Comparison of ENCODE assay signal across 8 mouse cellular contexts in genomic region chr5:108065465-108066411, GRCm38 (mm10). TPM values are rescaled to one million over a fixed set of nuclear protein-coding genes. Genes with fewer than 3 reads are reported as not detected.
DNase-seq lines count a peak whose midpoint lies in the region; ATAC-seq lines count a peak whose summit lies in the region.

Gene Mtf2, plus strand, starts transcription at chr5:108065674.

- H3K36me3 ChIP-seq in heart, embryonic 14.5 days (ENCODE audit: control insufficient read depth, insufficient read depth, low read length), result peaks cover 23% of the 10 kb centered on the region
- peaks cover 25% of the 10 kb centered on the region for H3K36me3 ChIP-seq in liver, embryonic 13.5 days
- H3K36me3 ChIP-seq in stomach, embryonic 16.5 days (ENCODE audit: control insufficient read depth, insufficient read depth, low read length), result peaks cover 11% of the 10 kb centered on the region

- peak within 1 kb of the TSS; percentile 92 for H3K4me2 ChIP-seq in heart, embryonic 14.5 days (ENCODE audit: low read length)
- H3K4me2 ChIP-seq in liver, embryonic 13.5 days, result peak within 1 kb of the TSS; percentile 87
- H3K4me2 ChIP-seq in stomach, embryonic 16.5 days (ENCODE audit: low read depth, low read length), result peak within 1 kb of the TSS; percentile 75

- no peaks in the 10 kb centered on the region for H3K9me3 ChIP-seq in heart, embryonic 14.5 days (ENCODE audit: control insufficient read depth, low read length)
- H3K9me3 ChIP-seq in liver, embryonic 13.5 days (replicated peaks), result no peaks in the 10 kb centered on the region
- no peaks in the 10 kb centered on the region for H3K9me3 ChIP-seq in stomach, embryonic 16.5 days (replicated peaks; ENCODE audit: control insufficient read depth, low read length)

- peak within 1 kb of the TSS; percentile 97 for H3K9ac ChIP-seq in heart, embryonic 14.5 days (ENCODE audit: low read length)
- peak within 1 kb of the TSS; percentile 91 for H3K9ac ChIP-seq in liver, embryonic 13.5 days
- H3K9ac ChIP-seq in stomach, embryonic 16.5 days (ENCODE audit: low read length), result peak within 1 kb of the TSS; percentile 99

- H3K4me3 ChIP-seq in heart, embryonic 14.5 days (ENCODE audit: control insufficient read depth in 1 of 2, insufficient read depth in 1 of 2, low read depth in 1 of 2, low read length in 2 of 2), result peak within 1 kb of the TSS; percentile 84 to 94
- H3K4me3 ChIP-seq in liver, embryonic 13.5 days (replicated peaks), result peak within 1 kb of the TSS; percentile 77
- peak within 1 kb of the TSS; percentile 99 for H3K4me3 ChIP-seq in stomach, embryonic 16.5 days (replicated peaks; ENCODE audit: low read length)

- no peaks in the 10 kb centered on the region for H3K27me3 ChIP-seq in heart, embryonic 14.5 days (ENCODE audit: control insufficient read depth, insufficient read depth, low read length)
- no peaks in the 10 kb centered on the region for H3K27me3 ChIP-seq in liver, embryonic 13.5 days
- no peaks in the 10 kb centered on the region for H3K27me3 ChIP-seq in stomach, embryonic 16.5 days (ENCODE audit: control insufficient read depth, insufficient read depth, low read length)

- ATAC-seq in CD4-positive, CD25-positive, alpha-beta regulatory T cell, adult 4 months, result peak; percentile 93
- ATAC-seq in heart, embryonic 14.5 days (ENCODE audit: insufficient number of reproducible peaks, insufficient read depth, low FRiP score, low read depth), result peak; percentile 95
- peak; percentile 95 for ATAC-seq in liver, embryonic 13.5 days (ENCODE audit: low read depth)
- peak; percentile 97 for ATAC-seq in stomach, embryonic 16.5 days (ENCODE audit: insufficient read depth, low FRiP score)

- peak; percentile 88 for DNase-seq in c-Kit-negative CD71-positive TER-119-positive erythroid progenitor cells, embryonic 14.5 days (ENCODE audit: low read depth, low spot score)
- DNase-seq in fibroblast of lung, adult 2 months (ENCODE audit: low read depth), result peak; percentile 77
- DNase-seq in kidney, postnatal 14 days, result peak; percentile 98
- peak; percentile 94 for DNase-seq in liver, embryonic 13.5 days
- peak; percentile 97 for DNase-seq in neural tube, embryonic 10.5 days (ENCODE audit: extremely low spot score, low spot score)

- H3K27ac ChIP-seq in heart, embryonic 14.5 days (replicated peaks in 1 of 2; ENCODE audit: control insufficient read depth in 1 of 2, insufficient read depth in 1 of 2, low read depth in 2 of 2, low read length in 2 of 2), result peak within 1 kb of the TSS; percentile 92 to 93
- peak within 1 kb of the TSS; percentile 81 for H3K27ac ChIP-seq in liver, embryonic 13.5 days
- peak within 1 kb of the TSS; percentile 93 for H3K27ac ChIP-seq in stomach, embryonic 16.5 days (ENCODE audit: low read length)

- H3K4me1 ChIP-seq in heart, embryonic 14.5 days (ENCODE audit: control insufficient read depth in 2 of 2, insufficient read depth in 2 of 2, low read length in 2 of 2), result peaks cover 0 to 5% of the 10 kb centered on the region in 2 experiments; a peak in 1 of 4 replicates
- H3K4me1 ChIP-seq in liver, embryonic 13.5 days (replicated peaks), result peaks cover 16% of the 10 kb centered on the region
- H3K4me1 ChIP-seq in stomach, embryonic 16.5 days (ENCODE audit: control insufficient read depth, insufficient read depth, low read length), result peaks cover 3% of the 10 kb centered on the region; the same call in 1 of the 2 replicates

- 1% methylated on average over 59 of the region's 59 CpGs for WGBS in heart, embryonic 14.5 days
- WGBS in liver, embryonic 13.5 days (ENCODE audit: insufficient replicate concordance), result under 1% methylated on average over 59 of the region's 59 CpGs
- under 1% methylated on average over 59 of the region's 59 CpGs for WGBS in stomach, embryonic 16.5 days

RNA-seq across cellular contexts. Expression of gene Mtf2, which starts in this region (rescaled TPM):
- polyA plus RNA-seq in CD4-positive, CD25-positive, alpha-beta regulatory T cell, adult 4 months (2017; shearing (Covaris generic)), result 10 to 100 TPM; 52.0 to 56.9 TPM
- polyA plus RNA-seq in heart, embryonic 14.5 days (2014; fragmentation: Nextera tagmentation; extraction: Ambion mirVana), result 63.6 and 68.3 TPM in 2 replicates
- polyA plus RNA-seq in liver, embryonic 13.5 days (2015; fragmentation: Nextera tagmentation; extraction: Ambion mirVana), result 46.4 and 50.5 TPM in 2 replicates
- polyA plus RNA-seq in stomach, embryonic 16.5 days (2015; fragmentation: Nextera tagmentation; extraction: Ambion mirVana), result 55.4 and 57.0 TPM in 2 replicates

Comparison
In these comparisons a context has a peak if more than half of its experiments do, and no peak if none do; other contexts are left out.
1. Peak in every context shown above with its lines: DNase-seq, ATAC-seq, H3K4me3 ChIP-seq and H3K27ac ChIP-seq.